Mouse (Mus musculus) colon, adult 2 months (tissue): Measurements from ENCODE around the gene Krtap1-5. TPM values are rescaled to one million over a fixed set of nuclear protein-coding genes. Genes with fewer than 3 reads are reported as not detected.

ENCODE experiments used
- polyA plus RNA-seq: library from polyadenylated mRNA; depleted of rRNA; stranded (reverse); fragments of >200 nt; gene quantifications from 2 replicates; pipeline ENCODE4 v1.2.3, GENCODE M21; 2012; rRNA removed

Gene Krtap1-5
- not detected in 2 replicates for polyA plus RNA-seq

GRCm38 (mm10) chr11:99580636-99581035, at the start of gene Krtap1-5:
Krtap1-5 (minus strand) TSS chr11:99581016.

GRCm38 (mm10) chr11:99628138-99628537, 47.3 kb upstream of the Krtap1-5 start, which contains the start of gene Krtap4-1:
Krtap4-1 (minus strand) TSS chr11:99628238.

GRCm38 (mm10) chr11:99620335-99620734, 39.5 kb upstream of the Krtap1-5 start, which contains the start of gene Gm11562:
Gm11562 (minus strand) TSS chr11:99620435.

GRCm38 (mm10) chr11:99614796-99615363, 34.1 kb upstream of the Krtap1-5 start, which contains the start of gene Krtap2-4:
Krtap2-4 (minus strand) TSS chr11:99614846.

GRCm38 (mm10) chr11:99610089-99610488, 29.3 kb upstream of the Krtap1-5 start, which contains the start of gene Gm11937:
Gm11937 (minus strand) TSS chr11:99610189.

GRCm38 (mm10) chr11:99603208-99603607, 22.4 kb upstream of the Krtap1-5 start, which contains the start of gene Gm11938:
Gm11938 (minus strand) TSS chr11:99603308.

DNA sequence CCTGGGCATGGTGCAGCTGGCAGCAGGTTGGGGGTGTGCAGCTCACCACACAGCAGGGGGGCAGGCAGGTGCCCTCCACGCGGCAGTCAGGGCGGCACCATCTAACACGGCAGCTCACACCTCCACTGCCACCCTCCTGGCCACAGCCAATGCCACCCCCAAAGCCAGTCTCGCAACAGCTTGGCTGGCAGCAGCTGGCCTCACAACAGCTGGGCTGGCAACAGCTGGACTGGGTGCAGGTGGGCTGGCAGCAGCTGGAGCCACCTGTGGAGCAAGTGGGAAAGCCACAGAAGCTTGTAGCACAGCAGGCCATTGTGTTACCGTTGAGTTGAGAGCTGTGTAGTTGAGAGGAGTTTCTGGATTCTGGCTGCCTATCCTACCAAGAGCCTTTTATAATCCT, 16.9 kb upstream of the Krtap1-5 start, which contains the start of gene Krtap9-3:
Gene Krtap9-3, minus strand, starts transcription at position 364 of the 400 bp plus-strand sequence.

DNA sequence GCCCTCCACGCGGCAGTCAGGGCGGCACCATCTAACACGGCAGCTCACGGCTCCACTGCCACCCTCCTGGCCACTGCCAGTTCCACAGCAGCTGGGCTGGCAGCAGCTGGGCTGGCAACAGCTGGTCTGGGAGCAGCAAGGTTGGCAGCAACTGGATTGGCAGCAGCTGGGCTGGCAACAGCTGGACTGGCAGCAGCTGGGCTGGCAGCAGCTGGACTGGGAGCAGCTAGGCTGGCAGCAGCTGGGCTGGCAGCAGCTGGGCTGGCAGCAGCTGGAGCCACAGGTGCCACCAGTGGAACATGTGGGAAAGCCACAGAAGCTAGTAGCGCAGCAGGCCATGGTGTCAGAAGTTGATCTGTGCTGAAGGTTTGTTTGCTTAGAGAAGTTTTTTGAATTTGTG, 10.2 kb upstream of the Krtap1-5 start, which contains the start of gene Krtap1-3:
Gene Krtap1-3, minus strand, starts transcription at position 359 of the 400 bp plus-strand sequence.

GRCm38 (mm10) chr11:99583245-99583704, 2.5 kb upstream of the Krtap1-5 start, which contains the start of gene Krtap1-4:
Krtap1-4 (minus strand) TSS chr11:99583654.

DNA sequence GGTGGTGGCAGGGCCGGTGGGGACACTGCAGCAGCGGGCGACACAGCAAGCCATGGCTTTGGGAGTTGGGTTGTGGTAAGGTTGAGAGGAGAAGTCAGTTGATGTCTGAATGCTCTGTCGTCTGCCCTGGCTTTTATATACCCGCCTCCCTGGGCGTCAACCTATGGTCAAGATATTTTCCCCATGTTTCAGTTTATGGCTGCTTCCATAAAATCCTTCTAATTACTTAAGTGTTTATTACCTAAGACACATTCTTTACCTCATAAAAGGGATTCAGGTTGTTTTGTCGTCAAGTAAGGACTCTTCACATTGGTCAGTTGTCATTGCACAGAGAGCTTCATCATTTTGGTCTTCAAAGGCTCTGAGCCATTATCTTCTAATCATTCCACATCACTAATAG, 14.3 kb downstream of the Krtap1-5 start, which contains the start of gene Krtap3-1:
Gene Krtap3-1, minus strand, starts transcription at position 101 of the 400 bp plus-strand sequence.

GRCm38 (mm10) chr11:99559366-99559765, 21.4 kb downstream of the Krtap1-5 start, which contains the start of gene Gm11939:
Gm11939 (minus strand) TSS chr11:99559466.

GRCm38 (mm10) chr11:99556753-99557152, 24.1 kb downstream of the Krtap1-5 start, which contains the start of gene Krtap3-2:
Krtap3-2 (minus strand) TSS chr11:99556853.

DNA sequence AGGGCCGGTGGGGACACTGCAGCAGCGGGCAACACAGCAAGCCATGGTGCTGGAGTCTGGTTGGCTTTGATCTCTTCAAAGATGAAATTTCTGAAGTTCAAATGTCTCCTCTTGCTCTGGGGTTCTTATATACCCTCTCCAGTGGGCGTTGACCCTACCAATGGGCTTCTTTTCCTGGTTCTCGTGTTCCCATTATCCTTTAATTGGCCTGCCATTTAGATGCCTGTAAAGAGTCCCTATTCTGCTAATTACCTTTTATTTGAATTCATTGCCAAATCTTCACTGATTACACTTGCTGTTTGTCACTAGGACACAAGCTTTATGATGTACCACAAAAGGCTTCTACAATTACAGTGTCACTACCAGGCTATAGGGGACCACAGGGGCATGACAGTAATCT, 30.1 kb downstream of the Krtap1-5 start, which contains the start of gene Krtap3-3:
Gene Krtap3-3, minus strand, starts transcription at position 101 of the 400 bp plus-strand sequence.

Other genes with a start within 250 kb of the Krtap1-5 start
- gene Krt26, start 243.1 kb downstream of the Krtap1-5 start, polyA plus RNA-seq = not detected in 2 replicates
- not detected in 2 replicates for gene Krt27, start 229.9 kb downstream of the Krtap1-5 start, polyA plus RNA-seq
- gene Krt28, start 206.1 kb downstream of the Krtap1-5 start, polyA plus RNA-seq = not detected in 2 replicates
- 0.33 and 0.76 TPM in 2 replicates for gene Krt10, start 191.7 kb downstream of the Krtap1-5 start, polyA plus RNA-seq
- gene Krt12, start 158.8 kb downstream of the Krtap1-5 start, polyA plus RNA-seq = 1.7 and 1.8 TPM in 2 replicates
- 244 and 256 TPM in 2 replicates for gene Krt20, start 142.9 kb downstream of the Krtap1-5 start, polyA plus RNA-seq
- gene Krt23, start 87.9 kb downstream of the Krtap1-5 start, polyA plus RNA-seq = 4.5 and 4.7 TPM in 2 replicates
- not detected in 2 replicates for gene Krt39, start 59.7 kb downstream of the Krtap1-5 start, polyA plus RNA-seq
- gene Krt40, start 37.9 kb downstream of the Krtap1-5 start, polyA plus RNA-seq = not detected in 2 replicates
- gene Krtap3-3, start 30.2 kb downstream of the Krtap1-5 start, polyA plus RNA-seq = not detected in 2 replicates
- gene Krtap3-2, start 24.2 kb downstream of the Krtap1-5 start, polyA plus RNA-seq = not detected in 2 replicates
- gene Gm11939, start 21.6 kb downstream of the Krtap1-5 start, polyA plus RNA-seq = not detected in 2 replicates
- gene Krtap3-1, start 14.4 kb downstream of the Krtap1-5 start, polyA plus RNA-seq = 3.7 and 4.5 TPM in 2 replicates
- not detected in 2 replicates for gene Krtap1-4, start 2.6 kb upstream of the Krtap1-5 start, polyA plus RNA-seq
- gene Krtap1-3, start 10.3 kb upstream of the Krtap1-5 start, polyA plus RNA-seq = not detected in 2 replicates
- gene Krtap9-3, start 17.1 kb upstream of the Krtap1-5 start, polyA plus RNA-seq = not detected in 2 replicates
- not detected in 2 replicates for gene Gm11938, start 22.3 kb upstream of the Krtap1-5 start, polyA plus RNA-seq
- gene Gm11937, start 29.2 kb upstream of the Krtap1-5 start, polyA plus RNA-seq = not detected in 2 replicates
- not detected in 2 replicates for gene Krtap2-4, start 33.8 kb upstream of the Krtap1-5 start, polyA plus RNA-seq
- 1.3 TPM in 1 of 2 replicates, not detected in the other for gene Gm11562, start 39.4 kb upstream of the Krtap1-5 start, polyA plus RNA-seq
- not detected in 2 replicates for gene Krtap4-1, start 47.2 kb upstream of the Krtap1-5 start, polyA plus RNA-seq
- not detected in 2 replicates for gene Krtap4-2, start 54.1 kb upstream of the Krtap1-5 start, polyA plus RNA-seq
- not detected in 2 replicates for gene Krtap4-7, start 63.1 kb upstream of the Krtap1-5 start, polyA plus RNA-seq
- gene Gm11555, start 69.2 kb upstream of the Krtap1-5 start, polyA plus RNA-seq = not detected in 2 replicates
- not detected in 2 replicates for gene Gm11563, start 77.9 kb upstream of the Krtap1-5 start, polyA plus RNA-seq
- gene Krtap4-6, start 84.9 kb upstream of the Krtap1-5 start, polyA plus RNA-seq = not detected in 2 replicates
- not detected in 2 replicates for gene Gm14190, start 109.7 kb upstream of the Krtap1-5 start, polyA plus RNA-seq
- gene Gm14180, start 153.3 kb upstream of the Krtap1-5 start, polyA plus RNA-seq = not detected in 2 replicates
- gene Gm11595, start 191.9 kb upstream of the Krtap1-5 start, polyA plus RNA-seq = not detected in 2 replicates
- not detected in 2 replicates for gene Krtap4-8, start 199.7 kb upstream of the Krtap1-5 start, polyA plus RNA-seq
- gene Krtap4-9, start 204.2 kb upstream of the Krtap1-5 start, polyA plus RNA-seq = not detected in 2 replicates
- not detected in 2 replicates for gene Gm11596, start 212.5 kb upstream of the Krtap1-5 start, polyA plus RNA-seq
- gene Gm11569, start 217.9 kb upstream of the Krtap1-5 start, polyA plus RNA-seq = 0.33 TPM in 1 of 2 replicates, not detected in the other
- not detected in 2 replicates for gene Gm11554, start 223.4 kb upstream of the Krtap1-5 start, polyA plus RNA-seq
- not detected in 2 replicates for gene Krtap4-13, start 228.9 kb upstream of the Krtap1-5 start, polyA plus RNA-seq
- gene Gm11564, start 234.7 kb upstream of the Krtap1-5 start, polyA plus RNA-seq = not detected in 2 replicates